Mouse (Mus musculus) CD4-positive helper T cell, adult 2 months (primary cell): ENCODE measurements around the gene Hsd17b3.

ENCODE experiments used
- DNase-seq: peaks from one replicate; pipeline ENCODE4 v3.0.0-alpha.2; 2012; ENCODE audit warnings: low read depth, missing footprints, low spot score

Gene Hsd17b3

DNA sequence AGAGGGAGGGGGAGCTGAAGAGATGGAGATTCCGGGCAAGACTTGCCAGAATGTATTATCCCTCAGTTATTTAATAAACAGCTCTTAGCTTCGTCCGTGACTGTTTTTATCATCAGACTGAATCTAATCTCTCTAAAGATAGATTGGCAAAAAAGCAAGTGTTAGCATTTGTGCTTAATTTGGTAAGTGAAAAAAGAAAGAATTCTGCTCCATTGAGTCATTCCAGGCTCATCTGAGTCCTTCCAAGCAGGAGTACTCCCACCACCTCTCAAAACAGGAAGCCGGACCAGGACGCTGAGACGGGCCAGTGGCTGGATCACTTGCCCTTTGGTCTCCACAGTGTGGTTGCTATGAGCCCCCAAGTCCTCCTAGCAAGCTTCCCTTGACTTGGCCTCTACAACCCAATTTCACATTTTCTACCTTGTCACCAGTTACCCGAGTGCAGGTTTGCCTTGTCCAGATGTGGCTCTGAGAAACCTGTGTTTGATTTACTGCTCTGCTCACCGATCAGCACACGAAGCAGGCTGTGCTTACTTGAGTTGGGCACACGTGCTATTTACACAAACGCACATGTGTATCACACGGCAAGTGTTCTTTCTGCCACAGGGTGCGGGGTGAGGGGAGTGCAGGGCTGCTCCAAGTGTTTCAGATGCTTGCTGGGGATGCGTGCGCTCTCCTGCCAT lies 66.1 kb downstream of the Hsd17b3 start:
- DNase-seq = no peak

DNA sequence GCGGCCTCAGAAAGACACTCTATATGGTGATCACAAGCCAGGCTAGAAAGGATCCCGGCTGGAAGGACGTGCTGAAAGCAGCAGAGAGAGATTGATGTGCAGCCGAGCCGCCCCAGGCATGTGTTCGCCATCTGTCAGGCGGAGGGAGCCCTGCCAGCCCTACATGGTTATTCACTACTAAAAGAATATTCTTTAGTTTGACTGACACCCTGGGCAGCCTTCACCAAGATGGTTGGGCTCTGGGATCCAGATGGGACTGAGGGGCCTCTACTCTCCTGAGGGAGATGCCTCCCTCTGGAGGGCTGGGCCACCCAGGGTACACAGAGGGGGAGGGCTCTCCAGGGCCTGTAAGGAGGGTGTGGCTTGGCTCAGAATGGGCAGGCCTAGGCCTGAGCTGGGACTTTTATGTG lies 68.1 kb downstream of the Hsd17b3 start:
- no peak for DNase-seq

DNA sequence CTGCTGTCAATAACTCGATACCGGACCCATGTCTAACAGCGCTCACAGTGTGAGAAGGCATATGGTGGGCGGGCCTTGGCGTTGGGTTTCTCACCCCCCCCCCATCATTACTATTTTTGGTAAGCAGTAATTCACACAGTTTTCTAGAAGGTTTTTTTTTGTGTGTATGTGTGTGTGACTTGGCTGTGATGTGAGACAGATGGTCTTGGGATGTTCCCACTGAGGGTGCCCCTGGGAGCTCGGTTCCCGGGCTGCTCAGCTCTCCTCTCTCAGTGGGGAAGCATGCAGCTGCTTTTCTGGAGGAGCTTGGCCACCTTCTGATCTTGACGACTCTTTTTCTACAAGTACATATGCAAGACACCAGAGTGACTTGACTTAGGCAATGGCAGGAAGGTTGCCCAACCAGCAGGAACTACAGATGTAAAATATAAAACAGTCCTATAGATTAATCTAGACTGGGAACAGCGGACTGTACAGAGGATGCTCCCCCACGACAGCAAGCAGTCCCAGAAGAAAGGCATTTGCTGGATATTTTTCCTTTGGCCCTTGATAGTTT lies 70.4 kb downstream of the Hsd17b3 start:
- DNase-seq = no peak

DNA sequence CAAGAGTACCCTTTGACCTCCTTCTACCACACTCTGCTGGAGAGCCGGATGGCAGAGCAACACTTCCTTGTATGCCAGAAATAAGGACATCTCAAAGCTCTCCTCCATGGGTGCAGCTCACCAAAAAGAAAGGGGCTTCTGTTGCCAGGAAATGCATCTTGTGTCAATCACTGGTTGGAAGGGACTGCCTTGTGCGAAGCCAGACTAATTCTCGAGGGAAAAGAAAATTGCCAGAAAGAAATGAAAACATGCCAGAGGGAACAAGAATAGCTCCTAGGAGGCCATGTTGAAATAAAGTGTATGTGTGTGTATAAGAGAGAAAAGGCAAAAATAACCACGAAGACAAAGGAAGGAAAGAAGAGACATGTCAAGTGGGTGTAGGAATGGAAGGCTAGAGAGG lies 73.0 kb downstream of the Hsd17b3 start:
- DNase-seq = no peak

DNA sequence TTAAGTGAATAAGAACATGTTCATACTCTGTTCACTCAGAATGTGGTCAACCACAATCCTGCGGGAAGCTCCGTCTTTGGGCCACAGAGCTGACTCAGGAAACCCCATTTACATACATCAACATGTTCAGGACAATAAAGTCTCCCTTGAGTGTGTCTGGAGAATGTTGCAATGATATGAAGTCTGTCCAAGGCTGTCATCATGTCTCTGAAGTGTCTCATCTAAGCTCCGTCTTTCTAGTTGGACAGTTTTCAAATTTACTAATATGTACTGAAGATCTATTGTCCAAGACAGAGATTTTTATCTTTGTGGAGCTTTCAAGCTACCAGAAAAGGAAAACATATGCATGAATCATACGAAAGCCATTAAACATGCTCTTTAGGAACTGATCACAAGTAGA lies 77.9 kb downstream of the Hsd17b3 start:
- no peak for DNase-seq
